Mouse (Mus musculus) kidney, adult 9 months (tissue): Measurements from ENCODE around the gene Golt1b.
"Not testable (repeated sequence)": the region's sequence is repeated elsewhere in the genome, so short reads cannot be mapped to it uniquely, and the experiment has no call there.

Source experiments
- DNase-seq: peaks from one replicate; pipeline ENCODE4 v3.0.0; 2022

Golt1b gene

DNA sequence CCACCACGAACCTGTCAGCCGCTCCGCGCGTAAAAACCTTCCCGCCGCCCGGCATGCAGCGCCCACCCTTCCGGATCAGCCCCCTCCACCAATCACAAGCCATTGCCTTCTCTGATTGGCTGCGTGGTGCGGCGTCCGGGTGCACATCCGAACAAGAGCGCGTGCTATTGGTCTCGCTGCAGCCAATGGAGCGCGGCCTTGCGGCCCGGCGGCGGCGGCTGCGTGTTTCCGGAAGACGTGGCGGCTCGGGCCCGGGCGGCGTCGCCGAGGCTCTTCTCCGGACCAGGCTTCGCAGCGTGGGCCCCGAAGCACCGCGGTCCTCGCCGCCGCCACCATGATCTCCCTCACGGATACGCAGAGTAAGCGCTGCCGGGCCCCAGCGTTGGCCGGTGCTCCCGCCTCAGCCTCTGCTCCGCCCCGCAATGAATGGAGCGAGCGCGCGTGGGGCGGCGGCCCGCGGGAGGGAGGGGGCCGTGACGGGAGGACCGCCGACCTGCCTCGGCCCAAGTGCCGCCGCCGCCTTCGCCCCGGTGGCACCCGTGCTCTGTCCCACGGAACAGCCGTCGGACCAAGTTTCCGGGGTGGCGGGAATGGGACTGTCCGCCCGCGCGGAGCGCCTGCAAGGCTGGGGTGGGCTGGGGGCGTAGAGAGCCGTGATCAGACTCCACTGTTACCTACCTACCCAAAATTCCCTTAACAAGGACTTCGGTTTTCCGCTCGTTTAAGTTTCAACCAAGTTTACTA is at the start of gene Golt1b, which contains the start of gene Recql:
Golt1b (plus strand) TSS at position 211 of the 744 bp plus-strand sequence.
Recql (minus strand) TSS at position 77 of the 744 bp plus-strand sequence.
- DNase-seq = peak; percentile 98

DNA sequence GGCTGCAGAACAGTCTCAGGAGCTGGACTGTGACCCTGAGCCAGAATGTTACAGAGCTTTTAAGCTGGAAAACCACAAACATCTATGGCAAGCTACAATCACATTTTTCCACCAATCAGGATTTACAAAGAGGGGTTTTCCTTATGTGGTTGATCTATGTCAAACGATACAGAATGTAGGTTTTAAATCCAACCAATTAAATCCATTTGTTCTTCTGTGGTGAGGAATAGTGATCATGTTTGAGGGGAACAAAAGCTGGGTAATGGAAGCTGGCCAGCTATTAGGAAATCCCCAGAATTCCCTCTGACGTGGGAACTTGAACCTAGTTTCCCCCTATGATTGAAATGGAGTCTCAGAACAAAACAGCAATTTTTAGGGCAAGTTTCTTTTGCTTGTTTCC is 48.1 kb upstream of the Golt1b start:
- no peak for DNase-seq

DNA sequence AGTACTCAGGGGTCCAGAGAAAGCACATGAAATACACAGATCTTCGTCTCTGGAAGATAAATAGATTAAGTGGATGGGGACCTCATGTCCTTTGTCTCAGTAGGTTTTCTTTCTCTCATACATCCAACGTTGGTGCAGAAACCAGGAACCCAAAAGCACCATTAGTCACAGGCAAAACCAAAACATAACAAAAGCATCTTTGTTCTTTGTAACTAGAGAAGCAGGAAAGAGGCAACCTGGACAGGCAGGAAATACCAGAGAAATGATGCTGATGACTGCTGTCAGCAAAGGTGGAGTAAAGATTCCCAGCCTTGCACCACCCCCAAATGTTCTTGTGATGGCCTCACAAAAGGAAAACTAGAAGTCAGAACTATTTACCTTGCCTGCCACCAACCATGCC is 47.4 kb upstream of the Golt1b start:
- no peak for DNase-seq

DNA sequence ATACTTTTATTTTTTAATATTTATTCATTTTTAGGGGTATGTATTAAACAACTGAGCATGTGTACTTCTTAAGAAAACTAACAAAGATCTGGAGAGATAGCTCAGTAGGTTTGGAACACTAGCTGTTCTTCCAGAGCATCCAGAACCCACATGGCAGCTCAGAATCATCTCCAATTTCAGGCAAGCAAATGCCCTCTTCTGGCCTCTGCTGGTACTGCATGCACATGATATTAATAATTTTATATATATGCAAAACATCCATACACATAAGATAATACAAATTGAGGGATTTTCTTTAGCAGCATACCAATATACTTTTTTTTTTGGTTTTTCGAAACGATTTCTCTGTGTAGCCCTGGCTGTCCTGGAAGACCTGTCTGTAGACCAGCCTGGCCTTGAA is 43.5 kb upstream of the Golt1b start:
- DNase-seq = peak; percentile 68

DNA sequence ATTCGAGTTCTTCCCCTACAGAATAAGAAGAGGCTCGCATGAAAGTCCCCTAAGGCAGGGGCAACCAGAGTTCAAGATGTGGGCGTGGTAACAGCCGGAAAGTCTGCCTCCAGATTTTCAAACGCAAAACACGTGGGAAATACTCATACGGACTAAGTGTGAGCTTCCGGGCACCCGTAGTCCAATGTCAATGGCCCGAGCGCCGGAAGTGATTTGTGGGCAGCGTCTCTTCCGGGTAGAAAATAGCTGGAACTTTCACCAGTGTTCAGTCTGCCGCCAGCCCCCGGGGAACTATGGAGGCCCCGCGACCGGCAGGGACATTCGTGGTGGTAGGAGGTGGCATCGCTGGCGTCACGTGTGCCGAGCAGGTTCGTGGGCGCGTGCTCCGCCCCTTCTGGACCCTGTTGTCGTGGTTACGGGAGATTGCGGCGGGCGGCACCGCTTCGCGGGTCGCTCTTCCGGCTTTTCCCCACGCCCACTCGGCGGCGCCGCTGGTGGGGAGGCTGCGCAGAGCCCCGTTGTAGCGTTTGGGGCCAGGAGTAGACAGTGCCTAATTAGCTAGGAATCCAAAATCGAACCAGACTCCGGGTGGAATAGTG is 41.5 kb upstream of the Golt1b start, which contains the start of gene Pyroxd1:
Pyroxd1 (plus strand) TSS at position 215 of the 599 bp plus-strand sequence.
- peak; percentile 90 for DNase-seq

DNA sequence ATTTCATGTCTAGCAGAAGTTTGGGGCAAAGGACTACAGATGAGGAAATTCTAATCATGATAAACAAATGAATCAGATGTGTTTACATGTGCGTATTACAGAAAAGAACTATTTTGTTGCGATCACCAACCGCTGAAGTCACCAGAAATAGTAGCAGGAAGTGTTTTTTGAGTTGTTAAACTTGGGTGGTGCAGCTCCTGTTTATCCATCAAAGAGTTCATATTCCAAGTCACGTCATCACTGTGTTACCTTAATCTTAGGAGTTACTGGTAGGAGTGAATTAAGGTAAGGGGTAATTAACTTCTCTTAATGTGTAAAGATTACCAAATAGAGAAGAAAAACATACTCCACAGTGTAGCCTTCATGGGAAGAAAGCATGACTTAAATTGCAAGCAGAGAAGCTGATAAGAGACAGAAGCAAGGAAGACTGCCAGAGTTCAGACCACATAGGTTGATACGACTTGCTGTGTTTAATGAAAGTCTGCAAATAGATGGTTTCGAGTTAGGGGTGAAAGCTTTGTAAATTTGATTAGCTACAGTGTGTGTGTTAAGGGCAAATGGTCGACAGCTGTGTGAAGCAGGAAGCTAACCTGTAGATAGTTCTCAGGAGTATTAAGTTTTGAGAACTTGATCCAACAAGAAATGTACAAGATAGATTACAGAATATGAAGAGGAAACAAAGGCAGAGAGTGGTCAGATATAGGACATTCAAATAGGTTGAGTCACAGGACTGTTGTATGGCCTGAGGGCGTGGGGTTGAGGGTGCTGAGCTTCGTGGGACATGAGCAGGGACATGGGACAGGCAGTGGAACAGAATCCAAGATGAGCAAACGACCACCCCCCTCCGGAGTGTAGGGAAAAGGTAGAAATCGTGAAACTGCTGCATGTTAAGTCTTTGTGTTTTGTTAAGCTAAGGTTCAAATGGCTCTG is 40.6 kb upstream of the Golt1b start:
- DNase-seq = peak; percentile 17

DNA sequence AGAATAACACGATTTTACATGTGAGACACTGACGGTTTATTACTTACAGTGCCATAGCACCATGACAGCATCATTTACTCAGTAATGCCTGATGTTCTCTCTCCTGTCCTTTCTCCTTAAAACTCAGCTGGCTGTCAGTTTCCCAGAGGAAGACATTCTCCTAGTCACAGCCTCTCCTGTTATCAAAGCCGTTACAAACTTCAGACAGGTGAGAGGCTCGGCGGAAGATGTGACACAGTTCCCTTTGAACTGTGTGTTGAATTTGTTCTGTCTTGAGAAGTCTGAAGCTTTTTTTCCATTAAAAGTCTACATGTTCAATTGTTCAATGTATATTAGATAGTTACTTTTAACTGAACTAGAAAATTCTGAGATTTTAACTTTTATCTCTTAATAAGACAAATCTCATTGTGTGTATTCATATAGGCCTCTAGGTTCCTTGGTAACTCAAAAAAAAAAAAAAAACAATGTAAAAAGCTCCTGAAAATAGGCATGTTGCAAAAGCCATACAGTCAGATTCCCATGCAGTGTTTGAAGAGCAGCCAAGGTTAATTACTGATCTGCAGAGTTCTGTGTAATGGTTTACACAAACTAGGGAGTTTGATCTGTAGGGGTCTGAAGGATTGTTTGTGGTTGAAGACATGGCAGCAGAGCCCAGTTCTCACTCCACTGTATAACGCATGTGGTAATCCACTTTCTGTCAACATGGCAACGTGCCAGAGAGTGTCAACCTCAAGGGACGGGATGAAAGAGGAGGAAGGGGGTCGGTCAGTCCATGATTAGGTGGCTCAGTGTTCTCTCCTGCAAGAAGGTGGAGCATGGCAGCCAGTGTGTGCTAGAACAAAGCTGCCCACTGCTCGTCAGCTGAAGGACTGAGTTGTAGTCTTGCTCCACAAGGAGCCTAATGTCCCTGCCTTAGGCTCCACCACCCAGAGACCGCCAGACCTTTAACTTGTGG is 39.3 kb upstream of the Golt1b start:
- peak; percentile 69 for DNase-seq

DNA sequence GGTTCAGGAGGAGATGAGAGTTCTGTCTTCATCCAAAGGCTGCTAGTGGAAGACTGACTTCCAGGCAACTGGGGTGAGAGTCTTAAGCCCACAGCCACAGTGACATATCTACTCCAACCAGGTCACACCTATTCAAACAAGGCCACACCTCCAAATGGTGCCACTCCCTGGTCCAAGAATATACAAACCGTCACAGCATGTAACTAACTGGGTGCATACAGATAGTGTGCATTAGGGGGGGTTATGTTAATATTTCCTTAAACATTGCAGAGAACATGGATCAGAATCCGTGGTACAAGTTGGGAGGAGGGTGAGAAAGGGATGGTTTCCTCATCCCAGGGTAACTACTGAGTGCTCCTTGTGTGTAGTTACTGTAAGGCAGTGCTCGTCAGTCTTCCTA is 34.9 kb upstream of the Golt1b start:
- DNase-seq = not testable (repeated sequence)

DNA sequence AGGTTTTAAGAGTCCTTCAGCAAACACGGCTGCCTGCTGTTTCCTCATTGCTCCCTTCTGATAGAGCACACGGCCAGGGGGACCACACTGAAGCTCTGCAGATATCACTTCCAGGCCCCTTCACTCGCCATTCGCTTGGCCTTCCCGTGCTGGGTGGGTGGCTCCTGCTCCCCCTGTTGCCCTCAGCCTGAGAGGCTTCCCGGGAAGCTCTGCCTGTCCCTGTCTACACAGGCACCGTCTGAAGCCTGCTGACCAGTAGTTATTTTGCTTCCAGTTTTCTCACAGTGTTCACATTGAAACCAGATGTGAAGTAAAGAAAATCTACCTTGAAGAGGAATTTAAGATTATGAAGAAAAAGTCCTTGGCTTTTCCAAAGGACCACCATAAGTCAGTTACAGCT is 29.9 kb upstream of the Golt1b start:
- DNase-seq = no peak

DNA sequence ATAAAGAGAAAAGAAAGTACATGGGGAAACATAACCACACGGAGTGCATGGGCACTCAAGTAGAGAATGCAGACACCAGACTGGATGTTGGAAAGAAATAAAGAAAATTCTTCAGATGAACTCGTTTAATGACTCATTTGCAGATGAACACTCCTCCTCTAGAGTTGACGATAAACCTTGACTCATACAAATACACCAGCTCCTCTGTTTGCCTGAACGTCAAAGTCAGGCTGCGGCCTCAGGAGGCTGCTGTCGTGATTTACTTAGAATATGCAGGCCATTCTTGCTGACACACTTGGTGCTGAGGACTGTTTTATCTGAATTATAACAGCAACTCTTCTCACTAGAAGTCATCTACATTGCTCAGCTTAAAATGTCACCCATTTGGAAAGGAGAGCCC is 25.0 kb upstream of the Golt1b start:
- DNase-seq = no peak

DNA sequence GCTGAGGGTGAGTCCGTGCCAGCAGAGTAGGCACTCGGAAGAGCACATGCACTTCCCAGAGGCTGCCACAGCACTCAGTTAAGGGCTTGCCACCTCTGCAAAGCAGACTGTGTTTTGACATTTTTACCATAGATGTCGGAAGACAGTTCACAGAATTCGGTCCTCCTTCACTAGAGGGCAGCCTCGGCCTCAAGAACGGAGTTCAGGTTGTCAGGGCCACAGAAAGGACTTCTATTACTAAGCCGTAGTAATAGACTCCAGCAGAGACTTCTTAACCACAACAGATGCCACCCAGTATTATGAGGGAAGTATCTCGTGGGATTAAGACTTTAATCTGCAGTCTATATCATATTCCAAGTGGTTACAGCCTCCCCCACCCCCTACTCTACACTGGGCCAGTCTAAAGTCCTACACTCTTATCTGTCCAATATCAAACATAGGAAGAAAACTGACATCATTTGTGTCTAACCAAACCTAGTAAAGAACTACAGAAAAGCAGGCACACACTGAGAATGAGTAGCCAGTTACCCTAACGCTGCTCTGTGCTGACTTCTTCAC is 23.9 kb upstream of the Golt1b start:
- DNase-seq = no peak

DNA sequence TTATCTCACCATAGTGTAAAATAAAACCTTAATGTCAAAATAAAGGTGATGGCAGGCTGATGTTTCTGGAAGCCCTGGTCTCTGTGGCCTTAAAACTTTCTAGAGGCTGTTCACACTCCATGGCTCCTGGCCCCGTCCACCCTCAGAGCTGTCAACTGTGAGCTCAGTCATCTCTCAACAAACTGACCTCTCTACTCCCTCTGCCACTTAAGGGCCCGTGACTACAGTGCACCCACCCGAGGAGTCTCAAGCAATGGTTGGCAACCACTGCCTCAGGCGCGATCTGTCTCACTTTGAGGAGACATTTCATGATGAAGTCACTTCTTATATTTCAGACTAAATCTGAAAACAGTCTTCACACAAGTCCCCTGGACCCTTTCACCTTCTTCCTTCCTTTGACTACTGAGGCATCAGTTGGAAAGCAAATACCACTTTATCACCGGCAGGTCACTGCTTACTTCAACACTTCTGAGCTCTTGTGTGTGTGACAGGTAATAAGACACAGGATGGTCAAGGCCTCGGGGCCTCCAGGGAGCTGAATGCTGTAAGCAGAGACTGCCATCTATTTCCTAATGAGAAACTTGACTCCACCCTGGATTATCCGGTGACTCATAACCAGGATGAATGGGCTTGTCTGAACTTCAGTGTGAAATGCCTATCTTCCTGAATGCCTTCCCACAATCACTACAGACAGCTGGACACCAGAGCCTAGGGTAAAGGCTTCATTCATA is 21.1 kb upstream of the Golt1b start:
- no peak for DNase-seq

DNA sequence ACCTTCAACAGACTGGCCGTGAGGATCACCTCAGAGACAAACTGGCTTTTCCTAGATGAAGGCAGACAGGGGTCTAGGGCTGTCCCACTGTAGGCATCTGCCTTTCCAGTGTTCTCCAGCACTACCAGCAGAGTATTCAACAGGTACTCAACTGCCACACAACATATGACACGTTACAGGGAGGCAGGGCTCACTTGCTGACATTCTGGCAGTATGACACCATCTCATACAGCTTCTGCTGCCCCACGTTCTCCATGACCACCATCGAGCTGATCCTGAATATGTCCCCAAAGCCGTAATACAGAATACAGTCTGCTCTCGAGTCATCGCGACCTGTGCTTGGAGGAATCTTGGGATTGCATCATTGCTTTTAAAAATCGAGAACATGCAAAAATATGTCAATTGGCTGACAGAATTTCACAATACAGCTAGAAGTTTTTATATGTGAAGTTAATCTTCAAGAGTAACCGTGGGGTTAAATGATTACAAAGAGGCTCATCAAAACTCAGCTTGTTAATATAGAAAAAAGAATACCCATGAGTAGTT is 20.5 kb upstream of the Golt1b start:
- DNase-seq = no peak

DNA sequence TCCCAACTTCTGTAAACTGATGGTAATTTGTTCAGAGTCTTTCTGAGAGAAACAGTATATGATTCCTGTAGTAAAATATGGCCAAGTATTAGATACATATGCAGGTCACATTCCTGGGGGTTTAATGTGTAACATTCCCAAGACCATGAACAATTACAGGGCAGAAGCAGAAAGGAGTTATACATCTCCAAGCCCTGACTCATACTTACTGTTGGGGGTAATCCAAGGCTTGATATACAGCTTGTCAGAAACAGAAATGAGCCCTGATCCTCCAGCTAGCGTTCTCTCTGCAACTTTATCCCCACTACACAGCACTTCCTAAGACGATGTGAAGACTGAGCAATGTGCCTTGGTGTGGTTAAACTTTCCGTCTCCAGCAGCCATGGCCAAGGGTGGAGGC is 19.5 kb upstream of the Golt1b start:
- no peak for DNase-seq

DNA sequence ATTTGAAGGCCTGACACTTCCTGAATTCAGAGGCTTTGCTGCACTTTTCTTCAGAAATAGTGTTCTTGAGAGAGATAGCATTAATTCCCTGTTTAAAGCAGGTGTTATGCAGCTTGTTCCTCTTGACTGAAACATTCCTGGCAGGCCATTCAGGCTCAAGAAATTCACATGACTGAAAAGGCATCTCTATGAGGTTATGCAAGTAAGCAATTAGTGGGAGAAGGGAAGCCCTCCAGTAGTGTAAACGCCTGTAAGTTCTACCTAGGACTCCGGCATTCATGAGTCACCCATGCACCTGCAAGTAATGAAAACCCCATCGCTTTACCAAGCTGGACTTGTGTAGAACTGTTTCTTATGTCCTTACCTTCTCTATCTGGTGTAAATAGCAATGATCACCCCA is 17.5 kb upstream of the Golt1b start:
- no peak for DNase-seq

DNA sequence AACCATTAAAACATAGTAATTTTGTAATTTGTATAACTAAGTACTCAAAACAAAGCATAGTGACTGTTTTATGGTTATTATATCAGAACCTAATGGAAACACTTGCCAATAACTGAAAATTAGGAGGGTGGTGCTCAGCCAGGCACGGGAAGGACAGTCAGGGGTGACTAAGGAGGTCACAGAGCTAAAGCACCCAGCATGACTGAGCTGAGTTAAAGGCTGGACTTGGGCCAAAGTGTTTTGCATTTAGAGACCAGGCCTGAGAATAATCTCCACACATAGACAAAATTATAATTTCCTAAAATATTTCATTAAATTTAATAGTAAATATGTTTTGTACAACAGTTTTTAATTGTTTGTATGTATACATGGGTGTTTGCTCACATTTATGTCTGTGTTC is 9.9 kb upstream of the Golt1b start:
- DNase-seq = no peak

DNA sequence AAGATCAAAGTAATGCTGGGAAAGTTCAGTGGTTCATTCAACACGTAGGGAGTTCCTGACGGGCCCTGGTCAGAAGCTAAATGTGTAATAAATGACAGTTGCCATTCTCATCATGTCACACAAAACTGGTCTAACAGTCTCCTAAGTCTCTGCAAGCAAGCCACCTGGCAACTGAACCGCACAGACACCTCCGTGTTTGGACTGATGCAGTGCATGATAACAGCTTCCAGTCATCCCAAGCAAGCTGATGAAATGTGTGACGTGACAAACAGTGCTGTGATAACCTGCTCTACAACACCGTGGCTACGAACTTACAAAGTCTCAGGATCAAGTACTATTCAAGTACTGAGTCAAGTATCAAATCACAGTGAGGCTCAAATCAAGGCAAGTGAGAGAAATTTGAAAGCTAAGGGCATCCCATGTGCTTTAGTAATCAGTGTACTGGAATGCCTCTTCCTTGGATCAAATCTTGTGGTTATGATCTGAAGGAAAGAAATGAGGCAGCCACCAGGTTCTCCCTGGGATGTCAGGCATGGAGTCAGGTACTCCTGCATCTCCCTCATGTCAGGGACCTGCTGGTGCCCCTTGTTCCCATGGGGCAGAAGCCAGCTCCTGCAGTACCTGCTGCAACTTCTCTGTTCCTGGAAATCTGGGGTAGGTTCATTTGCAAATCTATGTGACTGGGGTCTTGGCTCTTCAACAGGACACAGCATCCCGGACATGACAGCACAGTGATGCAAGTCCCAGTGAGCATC is 8.3 kb upstream of the Golt1b start:
- no peak for DNase-seq

DNA sequence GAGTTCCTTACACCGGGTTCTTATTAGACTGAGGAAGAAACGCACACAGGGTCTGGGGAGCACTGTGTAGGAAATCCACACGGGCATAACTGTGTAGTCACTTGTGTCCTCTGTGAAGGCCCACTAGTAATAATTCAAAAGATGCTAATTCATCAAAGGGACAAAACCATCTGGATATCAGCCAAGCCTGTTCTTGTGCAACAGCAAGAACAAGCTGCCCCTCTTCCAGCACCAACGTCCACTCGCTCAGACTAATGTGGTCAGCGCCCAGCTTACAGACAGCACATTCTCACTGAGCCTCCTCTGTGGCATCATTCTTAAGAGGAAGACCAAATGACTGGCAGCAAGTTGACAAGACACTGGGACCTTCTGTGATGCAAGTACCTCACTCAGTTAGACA is 7.1 kb upstream of the Golt1b start:
- no peak for DNase-seq

DNA sequence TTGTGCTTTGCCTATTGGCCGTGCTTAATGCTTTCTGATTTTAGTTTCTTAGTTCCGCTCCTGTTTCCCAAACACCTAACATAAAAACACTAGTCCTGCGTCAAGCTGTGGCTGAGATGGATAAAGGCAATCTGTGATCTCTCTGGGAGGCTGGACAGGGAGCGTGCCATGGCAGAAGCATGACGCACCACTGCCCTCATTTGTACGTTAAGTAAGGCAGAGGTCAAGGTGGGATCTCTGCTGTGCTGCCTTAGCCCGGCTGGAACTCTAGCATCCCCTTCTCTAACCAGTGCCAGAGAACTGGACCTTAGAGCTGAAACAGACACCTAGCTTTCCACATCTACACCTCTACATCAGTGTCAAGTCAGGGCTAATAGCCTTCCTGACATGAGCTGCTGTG is 5.4 kb upstream of the Golt1b start:
- DNase-seq = no peak

DNA sequence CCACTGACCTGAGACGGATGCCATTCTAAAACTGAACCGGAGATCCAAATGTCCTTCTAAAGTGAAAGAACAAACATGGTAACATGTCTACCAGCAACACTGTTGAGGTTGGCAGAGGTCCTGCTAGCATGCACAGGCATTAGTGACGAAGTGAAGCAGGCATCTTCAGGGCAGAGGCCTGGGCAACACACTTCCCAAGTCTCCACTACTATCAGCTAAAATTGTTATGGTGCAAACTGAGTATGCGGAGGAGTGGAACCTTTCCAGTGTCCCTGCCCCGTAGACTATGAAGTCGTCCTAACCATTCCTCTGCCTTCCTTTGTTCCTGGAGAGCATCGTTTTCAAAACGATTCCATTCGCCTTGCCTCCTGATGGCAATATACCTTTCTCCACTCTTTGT is 2.5 kb upstream of the Golt1b start:
- DNase-seq = no peak
